Mouse (Mus musculus): ENCODE measurements at regions not wholly inside any gene's neighbourhood (a gene's known extent, or its start where the extent isn't known, plus 50 kb on each side); places are given as distances from the start of the nearest gene placed in this dataset.

GRCm38 (mm10) chr9:122437464-122437863 is 86.1 kb downstream of the Abhd5 start:
- DNase-seq, result peak; percentile 25 to 32

- DNase-seq, result no peak
Observed at GRCm38 (mm10) chr9:122446387-122447105, 95.1 kb downstream of the Abhd5 start.

- DNase-seq, result no peak
Observed at GRCm38 (mm10) chr9:122447568-122447967, 96.2 kb downstream of the Abhd5 start.

- DNase-seq, result no peak
Observed at GRCm38 (mm10) chr9:122448342-122448741, 96.9 kb downstream of the Abhd5 start.

GRCm38 (mm10) chr9:122450524-122450923 is 99.1 kb downstream of the Abhd5 start:
- DNase-seq, result no peak

GRCm38 (mm10) chr9:122455301-122455700 is 103.9 kb downstream of the Abhd5 start:
- no peak for DNase-seq

GRCm38 (mm10) chr9:122455779-122456178 is 104.4 kb downstream of the Abhd5 start:
- no peak for DNase-seq

GRCm38 (mm10) chr9:122459491-122459890 is 108.1 kb downstream of the Abhd5 start:
- DNase-seq, result no peak

GRCm38 (mm10) chr9:122471539-122471938 is 120.1 kb downstream of the Abhd5 start:
- no peak for DNase-seq

- peak in 1 of 2 experiments; percentile 29 for DNase-seq
Observed at GRCm38 (mm10) chr9:122476356-122476755, 124.9 kb downstream of the Abhd5 start.

GRCm38 (mm10) chr9:122487001-122487400 is 135.6 kb downstream of the Abhd5 start:
- DNase-seq, result no peak

GRCm38 (mm10) chr9:122494691-122495090 is 143.3 kb downstream of the Abhd5 start:
- DNase-seq, result no peak

- DNase-seq, result no peak
Observed at GRCm38 (mm10) chr9:122496482-122496985, 145.1 kb downstream of the Abhd5 start.

GRCm38 (mm10) chr9:122501864-122502341 is 150.5 kb downstream of the Abhd5 start:
- DNase-seq, result peak; percentile 13 to 27

GRCm38 (mm10) chr9:122521569-122521968 is 170.2 kb downstream of the Abhd5 start:
- no peak for DNase-seq

- no peak for DNase-seq
Observed at GRCm38 (mm10) chr9:122525621-122526055, 174.2 kb downstream of the Abhd5 start.

- peak in 1 of 2 experiments; percentile 28 for DNase-seq
Observed at GRCm38 (mm10) chr9:122528267-122528666, 176.9 kb downstream of the Abhd5 start.

- no peak for DNase-seq
Observed at GRCm38 (mm10) chr9:122529721-122530120, 178.3 kb downstream of the Abhd5 start.

GRCm38 (mm10) chr9:122531806-122532205 is 180.4 kb downstream of the Abhd5 start:
- DNase-seq, result no peak

- DNase-seq, result peak; percentile 26 to 41
Observed at GRCm38 (mm10) chr9:122534121-122534814, 182.9 kb downstream of the Abhd5 start.

- no peak for DNase-seq
Observed at GRCm38 (mm10) chr9:122534965-122535364, 183.6 kb downstream of the Abhd5 start.

- DNase-seq, result no peak
Observed at GRCm38 (mm10) chr9:122540091-122540490, 188.7 kb downstream of the Abhd5 start.

- no peak for DNase-seq
Observed at GRCm38 (mm10) chr9:122556051-122556450, 191.1 kb upstream of the Topaz1 start.

GRCm38 (mm10) chr9:122566060-122566459 is 181.1 kb upstream of the Topaz1 start:
- no peak for DNase-seq

Measured in layer of hippocampus, postnatal 36 days (tissue).